Mouse (Mus musculus) small intestine, adult 2 months (tissue): ENCODE results near the gene Kdm2b. TPM values are rescaled to one million over a fixed set of nuclear protein-coding genes. Genes with fewer than 3 reads are reported as not detected.

Experiments used
- H3K27ac ChIP-seq: fragments of 200-500 bp; 2 replicates; pipeline ENCODE4 v1.5.1; 2012; ENCODE audit warnings: low read depth, low read length, control low read depth, inconsistent platforms; ENCODE audit not compliant: insufficient read depth
- H3K27me3 ChIP-seq: fragments of 200-500 bp; 2 replicates; pipeline ENCODE4 v1.6.1; 2012; ENCODE audit warnings: mild to moderate bottlenecking, moderate library complexity, low read length, inconsistent platforms; ENCODE audit not compliant: control insufficient read depth, insufficient read depth
- H3K36me3 ChIP-seq: fragments of 200-500 bp; 2 replicates; pipeline ENCODE4 v1.6.1; 2012; ENCODE audit warnings: mild to moderate bottlenecking, low read length, control low read depth, inconsistent platforms; ENCODE audit not compliant: control insufficient read depth, insufficient read depth
- H3K4me1 ChIP-seq: fragments of 200-500 bp; 2 replicates; pipeline ENCODE4 v1.6.1; 2012; ENCODE audit warnings: low read length, inconsistent platforms, mixed read lengths; ENCODE audit not compliant: control insufficient read depth, insufficient read depth, insufficient read length
- H3K4me3 ChIP-seq: fragments of 200-500 bp; 2 replicates; pipeline ENCODE4 v1.5.1; 2012; ENCODE audit warnings: low read depth, mild to moderate bottlenecking, control low read depth, inconsistent platforms, low read length, moderate library complexity
- CTCF ChIP-seq: fragments of 200-500 bp; IDR thresholded peaks from 2 replicates; pipeline ENCODE4 v1.5.1; 2012; ENCODE audit warnings: low read depth, mild to moderate bottlenecking, control low read depth, inconsistent platforms, low read length, moderate library complexity, mixed read lengths; ENCODE audit not compliant: insufficient replicate concordance, insufficient read length; ENCODE audit errors: extremely low read depth
- POLR2A ChIP-seq: fragments of 200-500 bp; IDR thresholded peaks from 2 replicates; pipeline ENCODE4 v1.6.1; 2012; ENCODE audit warnings: low read depth, mild to moderate bottlenecking, control low read depth, inconsistent platforms, low read length, moderate library complexity
- WGBS: fragments of 180-500 bp; shearing (Covaris S2); methylation state at CpG from one replicate; pipeline ENCODE4 v1.1.7; 2018; 5-methylcytosine and 5-hydroxymethylcytosine counted together
- polyA plus RNA-seq: library from polyadenylated mRNA; depleted of rRNA; stranded (reverse); fragments of >200 nt; gene quantifications from 2 replicates; pipeline ENCODE4 v1.2.3, GENCODE M21; 2012

The Kdm2b gene
- polyA plus RNA-seq, 1 experiment, result 12.0 TPM

DNA sequence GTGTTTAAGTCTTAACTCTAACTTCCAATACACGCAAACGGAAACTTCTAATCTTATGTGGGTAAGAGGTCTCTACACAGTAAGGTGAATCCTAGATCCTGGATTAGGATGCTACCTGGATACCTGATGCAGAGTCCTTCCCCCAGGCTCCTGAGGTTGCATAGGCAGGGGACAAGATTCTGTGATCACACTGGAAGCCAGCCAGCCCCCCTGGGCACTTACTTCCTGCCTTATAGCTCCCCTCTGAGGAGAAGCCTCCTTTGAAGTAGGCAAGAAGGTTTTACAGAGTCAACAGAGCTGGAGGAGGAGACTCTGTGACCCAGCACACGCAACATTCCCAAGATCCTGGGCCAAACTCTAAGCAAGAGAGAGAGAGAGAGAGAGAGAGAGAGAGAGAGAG is 63.3 kb downstream of the Kdm2b start:
- H3K27ac ChIP-seq, result no peak overlapping the region
- no peak for TF ChIP-seq POLR2A
- whole genome bisulfite sequencing, result 77% methylated on average over 3 of the region's 3 CpGs
- H3K4me3 ChIP-seq, result no peak overlapping the region
- peaks cover 11% of the 10 kb centered on the region; the same call in 1 of the 2 replicates for H3K4me1 ChIP-seq
- H3K36me3 ChIP-seq, result no peaks in the 10 kb centered on the region
- no peaks in the 10 kb centered on the region for H3K27me3 ChIP-seq

DNA sequence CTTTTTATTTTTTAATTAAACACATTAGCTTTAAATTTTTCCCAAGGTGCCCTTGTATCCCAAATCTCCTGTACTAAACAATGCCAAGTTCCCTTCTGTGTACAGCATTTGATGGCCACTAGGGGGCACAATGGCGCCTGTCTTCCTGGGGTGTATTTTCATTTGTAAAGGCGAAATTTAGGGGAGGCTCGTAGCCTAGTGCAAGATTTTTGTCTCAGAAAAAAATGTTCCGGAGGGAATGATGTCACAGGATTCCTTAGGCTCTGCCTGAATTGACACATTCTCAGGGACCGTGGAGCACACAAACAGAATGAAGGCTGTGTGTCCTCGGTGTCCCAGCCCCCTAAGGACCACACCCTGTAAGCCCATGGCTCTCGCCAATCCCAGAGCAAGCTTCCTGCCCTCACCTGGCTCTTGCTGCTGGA is 64.1 kb downstream of the Kdm2b start:
- Histone ChIP-seq H3K4me3 (no peak overlapping the region; the same call in 1 of the 2 replicates), H3K36me3 (no peaks in the 10 kb centered on the region), H3K27me3 (no peaks in the 10 kb centered on the region), H3K27ac (no peak overlapping the region), H3K4me1 (peaks cover 11% of the 10 kb centered on the region; the same call in 1 of the 2 replicates)
- TF ChIP-seq POLR2A, result no peak
- peak; percentile 51; the same call in 1 of the 2 replicates for TF ChIP-seq CTCF
- WGBS, result 13% methylated on average over 7 of the region's 7 CpGs

GRCm38 (mm10) chr5:122923871-122924465 is 65.7 kb downstream of the Kdm2b start:
- H3K27me3 ChIP-seq, result no peaks in the 10 kb centered on the region
- TF ChIP-seq POLR2A (no peak), CTCF (no peak)
- no peak overlapping the region for H3K27ac ChIP-seq
- no peak overlapping the region for H3K4me3 ChIP-seq
- peaks cover 11% of the 10 kb centered on the region; the same call in 1 of the 2 replicates for H3K4me1 ChIP-seq
- WGBS, result 90% methylated on average over 10 of the region's 10 CpGs
- H3K36me3 ChIP-seq, result no peaks in the 10 kb centered on the region

- H3K27me3 ChIP-seq, result no peaks in the 10 kb centered on the region
- TF ChIP-seq CTCF, result no peak
- no peak for TF ChIP-seq POLR2A
- no peaks in the 10 kb centered on the region for H3K4me1 ChIP-seq
- no peaks in the 10 kb centered on the region for H3K36me3 ChIP-seq
- H3K27ac ChIP-seq, result no peak overlapping the region
- no peak overlapping the region for H3K4me3 ChIP-seq
- 93% methylated on average over 8 of the region's 8 CpGs for WGBS
Observed at GRCm38 (mm10) chr5:122921941-122922340, 67.7 kb downstream of the Kdm2b start.

DNA sequence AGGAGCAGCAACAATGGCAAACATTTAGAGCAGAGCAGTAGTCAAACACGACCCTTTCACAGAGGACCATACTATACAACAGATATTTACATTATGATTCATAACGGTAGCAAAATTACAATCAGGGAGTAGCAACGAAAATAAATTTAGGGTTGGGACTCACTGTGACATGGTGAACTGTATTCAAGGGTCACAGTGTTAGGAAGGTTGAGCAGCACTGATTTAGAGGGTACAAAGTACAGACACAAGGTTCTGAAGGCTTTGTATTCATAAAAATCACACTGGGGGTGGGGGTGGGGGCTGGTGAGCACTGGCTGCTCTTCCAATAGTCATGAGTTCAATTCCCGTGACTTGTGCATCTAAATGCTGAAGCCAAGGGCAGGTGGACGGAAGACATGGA is 69.1 kb downstream of the Kdm2b start:
- H3K4me3 ChIP-seq, result no peak overlapping the region
- H3K4me1 ChIP-seq, result no peaks in the 10 kb centered on the region
- H3K27me3 ChIP-seq, result no peaks in the 10 kb centered on the region
- H3K36me3 ChIP-seq, result no peaks in the 10 kb centered on the region
- TF ChIP-seq CTCF (no peak), POLR2A (no peak)
- no peak overlapping the region for H3K27ac ChIP-seq
- WGBS, result 52% methylated on average over 5 of the region's 5 CpGs

GRCm38 (mm10) chr5:122917982-122918711 is 71.5 kb downstream of the Kdm2b start:
- 87% methylated on average over 7 of the region's 7 CpGs for WGBS

GRCm38 (mm10) chr5:122916147-122916546 is 73.5 kb downstream of the Kdm2b start:
- no peaks in the 10 kb centered on the region for H3K4me1 ChIP-seq
- WGBS, result 84% methylated on average over 6 of the region's 6 CpGs
- no peak overlapping the region for H3K27ac ChIP-seq
- TF ChIP-seq POLR2A (no peak), CTCF (no peak)
- H3K4me3 ChIP-seq, result no peak overlapping the region
- 0 out of 2 replicates have a peak, but pooled peaks cover 1% of the 10 kb centered on the region for H3K36me3 ChIP-seq
- no peaks in the 10 kb centered on the region for H3K27me3 ChIP-seq

More at GRCm38 (mm10) chr5:122917982-122918711, 71.5 kb downstream of the Kdm2b start:
- no peak for TF ChIP-seq POLR2A
- 0 out of 2 replicates have a peak, but pooled peaks cover 1% of the 10 kb centered on the region for H3K36me3 ChIP-seq
- H3K27ac ChIP-seq, result no peak overlapping the region
- no peaks in the 10 kb centered on the region for H3K27me3 ChIP-seq
- H3K4me3 ChIP-seq, result no peak overlapping the region
- no peaks in the 10 kb centered on the region for H3K4me1 ChIP-seq
